Mouse (Mus musculus) CD4-positive, CD25-positive, alpha-beta regulatory T cell (primary cell): ENCODE data around the gene AL731706.1. TPM values are rescaled to one million over a fixed set of nuclear protein-coding genes. Genes with fewer than 3 reads are reported as not detected.

Experiments used
- polyA plus RNA-seq: library from polyadenylated mRNA; unstranded; fragments of 100-300 nt; shearing (Covaris generic); gene quantifications from one replicate; pipeline ENCODE4 v1.2.1, GENCODE M21; 2017

The AL731706.1 gene
- 5.8 TPM for polyA plus RNA-seq

DNA sequence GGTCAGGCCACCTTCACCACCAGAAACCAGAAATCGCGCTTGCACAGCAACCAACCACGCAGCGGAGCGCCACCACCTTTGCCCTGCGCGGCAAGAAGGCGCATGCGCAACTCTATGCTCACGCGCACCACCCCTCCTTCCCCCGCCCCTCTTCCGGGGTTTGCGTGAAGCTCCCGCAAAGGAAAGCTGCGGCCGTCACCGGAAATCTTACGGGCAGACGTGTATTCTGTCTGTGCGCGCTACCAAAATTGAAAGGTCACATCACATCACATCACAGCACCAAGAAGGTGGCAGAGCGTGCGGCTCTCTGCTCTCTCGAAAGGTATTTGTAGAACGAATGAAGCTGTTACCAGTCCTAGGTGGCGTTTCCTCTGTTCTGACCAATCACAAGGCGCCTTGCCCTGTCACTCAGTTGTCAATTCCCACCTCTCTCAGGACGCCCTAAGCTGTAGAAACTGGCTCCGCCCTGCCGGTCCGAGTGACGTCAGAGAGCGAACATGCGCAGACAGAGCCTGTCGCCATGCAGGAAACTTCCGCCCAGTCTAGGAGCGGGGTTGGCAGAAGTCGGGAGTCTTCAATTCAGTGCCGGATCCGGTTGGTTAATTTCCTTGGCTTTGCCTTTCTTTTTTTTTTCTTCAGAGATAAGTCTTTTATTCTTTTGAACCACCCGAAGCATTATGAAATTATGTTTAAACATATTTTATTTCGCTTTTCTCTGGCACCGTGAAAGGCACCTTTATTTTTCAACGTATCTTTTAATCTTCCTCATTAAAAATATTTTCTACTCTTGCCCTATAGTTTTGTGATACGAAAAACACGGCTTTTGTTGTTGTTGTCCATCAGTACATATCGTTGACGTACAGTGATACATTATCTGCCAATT, at the start of gene AL731706.1, which contains the start of the genes Slx4ip and Mkks:
Gene AL731706.1, minus strand, starts transcription at position 322 of the 883 bp plus-strand sequence.
Gene Slx4ip, plus strand, starts transcription at position 151 of the 883 bp plus-strand sequence.
Gene Mkks, minus strand, starts transcription at position 322 of the 883 bp plus-strand sequence.

DNA sequence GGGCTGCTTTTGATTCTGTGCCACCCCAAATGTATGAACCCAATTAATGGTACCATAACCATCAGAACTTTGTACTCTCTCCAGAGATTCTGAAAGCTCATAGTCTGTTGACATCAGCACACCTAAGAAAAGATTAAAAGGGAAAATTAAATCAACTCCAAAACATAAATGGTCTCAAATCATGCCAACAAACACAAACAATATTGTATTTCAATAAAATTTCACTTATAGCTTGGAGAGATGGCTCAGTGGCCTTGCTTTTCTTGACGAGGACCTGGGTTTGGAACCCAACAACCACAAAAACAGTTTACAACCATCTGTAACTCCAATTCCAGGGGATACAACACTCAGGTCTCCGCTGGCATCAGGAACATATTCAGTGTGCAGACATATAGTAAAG, 5.6 kb downstream of the AL731706.1 start, which contains the start of gene AL731706.2:
Gene AL731706.2, minus strand, starts transcription at position 101 of the 400 bp plus-strand sequence.

Other genes starting within 250 kb of the AL731706.1 start
- gene Snap25, start 177.9 kb downstream of the AL731706.1 start, polyA plus RNA-seq, result 0.05 TPM
- 7.2 TPM for gene AL731706.2, start 5.7 kb downstream of the AL731706.1 start, polyA plus RNA-seq
- gene Slx4ip, start 171 bp downstream of the AL731706.1 start, polyA plus RNA-seq, result 5.1 TPM
- gene Mkks, start within 50 bp of the AL731706.1 start, polyA plus RNA-seq, result 22.8 TPM
- 0.17 TPM for gene Jag1, start 225.3 kb upstream of the AL731706.1 start, polyA plus RNA-seq